Mouse (Mus musculus) heart, adult 2 months (tissue): ENCODE results near the gene Pnmal2. TPM values are rescaled to one million over a fixed set of nuclear protein-coding genes. Genes with fewer than 3 reads are reported as not detected.

ENCODE experiments used
- DNase-seq, 2 experiments: peaks; one replicate each; pipeline ENCODE4 v3.0.0; 2021
- H3K27ac ChIP-seq: fragments of 200-600 bp; 2 replicates; pipeline ENCODE4 v1.8.1; 2022
- H3K27me3 ChIP-seq: fragments of 200-500 bp; 2 replicates; pipeline ENCODE4 v1.6.1; 2012; ENCODE audit warnings: mild to moderate bottlenecking, low read length, inconsistent platforms, mixed read lengths; ENCODE audit not compliant: control insufficient read depth, insufficient read depth
- H3K36me3 ChIP-seq: fragments of 200-500 bp; 2 replicates; pipeline ENCODE4 v1.6.1; 2012; ENCODE audit warnings: low read length, inconsistent platforms; ENCODE audit not compliant: control insufficient read depth, insufficient read depth
- H3K4me1 ChIP-seq: fragments of 200-500 bp; 2 replicates; pipeline ENCODE4 v1.6.1; 2011; ENCODE audit warnings: low read length; ENCODE audit not compliant: control insufficient read depth, insufficient read depth
- H3K4me3 ChIP-seq: fragments of 200-600 bp; 2 replicates; pipeline ENCODE4 v1.8.1; 2022
- H3K79me2 ChIP-seq: fragments of 200-500 bp; replicated peaks from 2 replicates; pipeline ENCODE4 v1.6.1; 2012; ENCODE audit warnings: mild to moderate bottlenecking, inconsistent platforms, low read length, moderate library complexity, mixed read lengths; ENCODE audit not compliant: control insufficient read depth, insufficient read depth
- H3K9ac ChIP-seq: fragments of 200-500 bp; 2 replicates; pipeline ENCODE4 v1.6.1; 2012; ENCODE audit warnings: low read depth, mild to moderate bottlenecking, control low read depth, inconsistent platforms, low read length, mixed read lengths
- CTCF ChIP-seq: fragments of 200-600 bp; IDR thresholded peaks from 2 replicates; pipeline ENCODE4 v1.8.1; 2022; ENCODE audit warnings: antibody characterized with exemption, mild to moderate bottlenecking, moderate library complexity
- EP300 ChIP-seq: fragments of 200-500 bp; IDR thresholded peaks from 2 replicates; pipeline ENCODE4 v1.6.1; 2011; ENCODE audit warnings: low read depth, low read length, control low read depth; ENCODE audit not compliant: insufficient read depth
- POLR2A ChIP-seq: fragments of 200-500 bp; IDR thresholded peaks from 2 replicates; pipeline ENCODE4 v1.6.1; 2011; ENCODE audit warnings: mild to moderate bottlenecking, low read depth, low read length, control low read depth; ENCODE audit not compliant: insufficient read depth
- whole genome bisulfite sequencing: fragments of 180-500 bp; shearing (Covaris S2); methylation state at CpG from one replicate; pipeline ENCODE4 v1.1.7; 2018; 5-methylcytosine and 5-hydroxymethylcytosine counted together
- intact Hi-C: fragments of 180-260 bp; cut with DNase I; formaldehyde crosslinking; loops from one replicate; pipeline ENCODE4 v1.15.1; 2025
- polyA plus RNA-seq: library from polyadenylated mRNA; depleted of rRNA; stranded (reverse); fragments of >200 nt; gene quantifications from 2 replicates; pipeline ENCODE4 v1.2.3, GENCODE M21; 2012
- total RNA-seq, 2 experiments: library from RNA; stranded (reverse); gene quantifications; 2 replicates each; pipeline ENCODE4 v1.2.3; 2021

Gene Pnmal2
- total and polyA plus RNA-seq, 3 experiments, result 3.5 to 4.1 (median 3.8) TPM

DNA sequence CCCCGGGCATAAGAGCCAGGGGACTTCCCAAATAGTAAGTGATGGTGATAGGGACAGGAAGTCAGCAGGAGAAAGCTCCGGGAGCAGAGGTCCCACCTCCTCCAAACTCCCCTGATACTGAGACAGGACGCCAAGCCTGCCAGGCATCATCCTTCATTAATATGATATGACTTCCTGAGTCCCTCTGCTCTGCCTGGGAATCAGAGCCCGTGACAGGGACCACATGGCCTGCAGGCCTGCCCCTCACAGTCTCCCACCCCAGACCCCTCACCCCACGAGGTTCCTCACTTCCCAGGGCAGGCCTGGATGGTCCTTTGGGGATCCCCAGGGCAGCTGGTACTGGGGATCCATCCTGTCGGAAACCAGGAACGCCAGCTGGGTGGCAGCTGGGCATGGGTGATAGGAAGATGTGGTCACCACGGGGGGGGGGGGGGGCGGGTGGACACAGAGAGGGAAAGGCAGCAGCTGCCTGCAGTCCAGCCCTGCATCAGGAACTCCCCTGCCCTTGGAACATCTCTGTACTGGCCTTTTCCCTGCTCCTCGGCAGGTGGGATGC is 40.3 kb upstream of the Pnmal2 start:
- peak in 1 of 2 experiments; percentile 29 for DNase-seq
- no peak overlapping the region for H3K9ac ChIP-seq
- no peaks in the 10 kb centered on the region for H3K36me3 ChIP-seq
- TF ChIP-seq EP300 (no peak), CTCF (no peak), POLR2A (no peak)
- no peaks in the 10 kb centered on the region for H3K27me3 ChIP-seq
- intact Hi-C loops, result no loop called here
- H3K79me2 ChIP-seq, result no peaks in the 10 kb centered on the region
- no peak overlapping the region for H3K27ac ChIP-seq
- peaks cover 6% of the 10 kb centered on the region for H3K4me1 ChIP-seq
- no peak overlapping the region for H3K4me3 ChIP-seq
- 35% methylated on average over 9 of the region's 10 CpGs for WGBS

- H3K4me1 ChIP-seq, result peaks cover 9% of the 10 kb centered on the region
- H3K36me3 ChIP-seq, result no peaks in the 10 kb centered on the region
- no peak overlapping the region for H3K4me3 ChIP-seq
- peak overlapping the region; percentile 71 for H3K27ac ChIP-seq
- no peaks in the 10 kb centered on the region for H3K79me2 ChIP-seq
- 47% methylated on average over 9 of the region's 9 CpGs for WGBS
- 0 out of 2 replicates have a peak, but pooled peaks have one; percentile 6 for TF ChIP-seq EP300
- no peak for TF ChIP-seq CTCF
- TF ChIP-seq POLR2A, result 0 out of 2 replicates have a peak, but pooled peaks have one; percentile 4
- H3K9ac ChIP-seq, result no peak overlapping the region; the same call in 1 of the 2 replicates
- DNase-seq, result peak; percentile 70 to 77
- intact Hi-C loops, result loop anchor here (5.0 kb wide), 1 partner anchor 278 kb away; no protein-coding TSS in a partner anchor
- H3K27me3 ChIP-seq, result no peaks in the 10 kb centered on the region
Observed at GRCm38 (mm10) chr7:16905491-16906021, 38.9 kb upstream of the Pnmal2 start.

GRCm38 (mm10) chr7:16906281-16906680 is 38.2 kb upstream of the Pnmal2 start, which contains the start of gene Ptgir:
Gene Ptgir (plus strand): TSS chr7:16906490.
- Histone ChIP-seq H3K27me3 (no peaks in the 10 kb centered on the region), H3K27ac (peak within 1 kb of the TSS; percentile 71)

GRCm38 (mm10) chr7:16906889-16907559 is 37.5 kb upstream of the Pnmal2 start:
- intact Hi-C loops, result loop anchor here (5.0 kb wide), 1 partner anchor 280 kb away; no protein-coding TSS in a partner anchor
- no peaks in the 10 kb centered on the region for H3K36me3 ChIP-seq
- DNase-seq, result peak; percentile 20 to 35
- no peaks in the 10 kb centered on the region for H3K79me2 ChIP-seq
- TF ChIP-seq CTCF, result no peak
- no peak for TF ChIP-seq EP300
- TF ChIP-seq POLR2A, result no peak
- WGBS, result 86% methylated on average over 41 of the region's 41 CpGs
- peaks cover 9% of the 10 kb centered on the region for H3K4me1 ChIP-seq
- H3K4me3 ChIP-seq, result peak overlapping the region; percentile 16; the same call in 1 of the 2 replicates
- peak overlapping the region; percentile 32 for H3K9ac ChIP-seq
- H3K27ac ChIP-seq, result peak overlapping the region; percentile 56
- H3K27me3 ChIP-seq, result no peaks in the 10 kb centered on the region

More at GRCm38 (mm10) chr7:16906281-16906680, 38.2 kb upstream of the Pnmal2 start, which contains the start of gene Ptgir:
- intact Hi-C loops, result loop anchor here (5.0 kb wide), 1 partner anchor 279 kb away; no protein-coding TSS in a partner anchor
- Histone ChIP-seq H3K9ac (peak within 1 kb of the TSS; percentile 32), H3K36me3 (no peaks in the 10 kb centered on the region), H3K4me3 (peak within 1 kb of the TSS; percentile 16; the same call in 1 of the 2 replicates), H3K79me2 (no peaks in the 10 kb centered on the region), H3K4me1 (peaks cover 9% of the 10 kb centered on the region)
- 34% methylated on average over 6 of the region's 6 CpGs for WGBS
- peak; percentile 84 to 85 for DNase-seq
- no peak for TF ChIP-seq EP300
- TF ChIP-seq CTCF, result no peak
- peak; percentile 51 for TF ChIP-seq POLR2A

DNA sequence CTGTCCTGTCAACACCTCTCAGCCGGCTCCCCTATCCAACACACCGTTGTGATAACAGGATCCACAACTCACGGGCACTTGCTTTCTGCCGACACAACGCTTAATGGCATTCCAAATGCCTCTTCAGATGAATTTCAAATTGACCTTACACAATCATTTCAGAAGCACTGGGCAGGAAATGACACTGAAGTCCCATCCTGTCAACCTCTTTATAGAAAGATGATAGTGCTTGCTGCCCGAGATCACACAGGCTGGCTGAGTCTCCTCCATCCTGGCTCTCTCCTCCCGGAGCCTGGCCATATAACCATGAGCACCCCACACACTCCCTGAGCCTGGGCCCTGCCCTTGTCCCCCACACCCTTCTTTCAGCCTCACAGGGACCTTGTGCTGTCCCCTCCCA is 36.6 kb upstream of the Pnmal2 start:
- WGBS, result 5% methylated on average over 7 of the region's 7 CpGs
- H3K36me3 ChIP-seq, result no peaks in the 10 kb centered on the region
- DNase-seq, result no peak
- peak overlapping the region; percentile 26 for H3K9ac ChIP-seq
- no peaks in the 10 kb centered on the region for H3K27me3 ChIP-seq
- intact Hi-C loops, result loop anchor here (5.0 kb wide), 1 partner anchor 281 kb away; no protein-coding TSS in a partner anchor
- H3K4me3 ChIP-seq, result peak overlapping the region; percentile 14; the same call in 1 of the 2 replicates
- TF ChIP-seq EP300, result no peak
- no peak for TF ChIP-seq POLR2A
- no peak for TF ChIP-seq CTCF
- peak overlapping the region; percentile 41 for H3K27ac ChIP-seq
- H3K79me2 ChIP-seq, result no peaks in the 10 kb centered on the region
- H3K4me1 ChIP-seq, result peaks cover 9% of the 10 kb centered on the region
